Mouse (Mus musculus): ENCODE measurements around the gene Gadd45b. TPM values are rescaled to one million over a fixed set of nuclear protein-coding genes. Genes with fewer than 3 reads are reported as not detected.

Gene Gadd45b
- total and polyA plus RNA-seq, 3 experiments = 14.9 to 52.5 (median 24.4) TPM

- dilution Hi-C loops (cut with MboI; ENCODE audit: extremely low pct_ligation_motif_present, extremely low pct_unique_long_range_greater_than_20kb, low sequenced_read_pairs) = no loop called here
- H3K4me3 ChIP-seq (replicated peaks in 1 of 3; ENCODE audit: low read depth in 2 of 3, low read length in 2 of 3, poor library complexity in 1 of 3) = no peak overlapping the region
- TF ChIP-seq ZNF384 (IDR thresholded peaks at IDR 0.05; ENCODE audit: low read depth, low read length) (no peak), NELFE (IDR thresholded peaks at IDR 0.05; ENCODE audit: low read depth, low read length) (no peak), USF2 (conservative IDR thresholded peaks at IDR 0.05; ENCODE audit: low read depth, low read length) (no peak), SMC3 (IDR thresholded peaks at IDR 0.05; ENCODE audit: low read depth, low read length) (peak; percentile 91), CTCF (conservative IDR thresholded peaks at IDR 0.05 in 1 of 2, IDR thresholded peaks at IDR 0.05 in 1 of 2; ENCODE audit: low read depth in 2 of 2, low read length in 2 of 2) (peak; percentile 66 to 85; a peak in 3 of 4 replicates), E2F4 (IDR thresholded peaks at IDR 0.05; ENCODE audit: insufficient replicate concordance, low read depth, low read length) (no peak), MAFK (IDR thresholded peaks at IDR 0.05; ENCODE audit: insufficient replicate concordance, low read length) (no peak), BHLHE40 (IDR thresholded peaks at IDR 0.05; ENCODE audit: low read depth, low read length) (no peak), GABPA (IDR thresholded peaks at IDR 0.05; ENCODE audit: insufficient replicate concordance, low read depth, low read length) (no peak), RAD21 (IDR thresholded peaks at IDR 0.05; ENCODE audit: low read depth, low read length) (peak; percentile 55), ZC3H11A (IDR thresholded peaks at IDR 0.05; ENCODE audit: low read depth, low read length) (no peak), MAX (IDR thresholded peaks at IDR 0.05; ENCODE audit: low read length) (no peak), RCOR1 (conservative IDR thresholded peaks at IDR 0.05; ENCODE audit: low read depth, low read length) (no peak)
- no peak overlapping the region for H3K27ac ChIP-seq (ENCODE audit: insufficient read depth, low read depth)
- H3K9ac ChIP-seq (ENCODE audit: insufficient read depth, low read depth) = no peak overlapping the region
- in situ Hi-C loops (cut with MboI; ENCODE audit: low pct_ligation_motif_present, low pct_unique_long_range_greater_than_20kb, low sequenced_read_pairs) = no loop called here
- H3K27me3 ChIP-seq (replicated peaks) = peaks cover 44% of the 10 kb centered on the region
- H3K4me1 ChIP-seq (ENCODE audit: control insufficient read depth in 1 of 2, insufficient read depth in 2 of 2) = peaks cover 6% of the 10 kb centered on the region in 2 experiments
- peak; percentile 59 for DNase-seq (ENCODE audit: extremely low read depth)
- H3K79me2 ChIP-seq (replicated peaks; ENCODE audit: control insufficient read depth, extremely low read depth, insufficient read depth, poor library complexity, severe bottlenecking) = no peaks in the 10 kb centered on the region
- no peaks in the 10 kb centered on the region for H3K36me3 ChIP-seq (replicated peaks in 1 of 2; ENCODE audit: control insufficient read depth in 1 of 2, insufficient read depth in 1 of 2, low read length in 1 of 2)
- H3K9me3 ChIP-seq (replicated peaks; ENCODE audit: low read length) = no peaks in the 10 kb centered on the region
- no peak overlapping the region for H3K4me2 ChIP-seq (ENCODE audit: insufficient read depth, low read depth, poor library complexity, severe bottlenecking)
Observed at GRCm38 (mm10) chr10:80881301-80881700, 48.6 kb upstream of the Gadd45b start.

DNA sequence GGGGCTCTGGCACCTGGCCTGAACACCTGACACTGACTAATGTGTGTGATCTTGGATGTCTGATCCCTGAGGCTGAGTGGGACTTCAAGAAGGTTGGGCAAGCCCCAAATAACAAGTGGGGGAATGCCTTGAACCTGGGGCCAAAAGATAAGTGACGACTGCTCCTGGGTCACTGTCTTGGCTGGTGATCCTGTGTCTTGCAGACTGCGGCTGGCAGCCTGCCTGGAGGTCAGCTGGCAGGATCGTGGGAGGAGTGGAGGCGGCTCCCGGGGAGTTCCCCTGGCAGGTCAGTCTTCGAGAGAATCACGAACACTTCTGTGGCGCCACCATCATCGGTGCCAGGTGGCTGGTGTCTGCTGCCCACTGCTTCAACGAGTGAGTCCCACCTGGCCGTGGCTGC, 42.7 kb upstream of the Gadd45b start:
- no peak for TF ChIP-seq ELF1 (IDR thresholded peaks at IDR 0.05; ENCODE audit: low read depth, low read length)
- TF ChIP-seq NRF1 (IDR thresholded peaks at IDR 0.05; ENCODE audit: low read depth, low read length) = no peak
- no peak for TF ChIP-seq SMC3 (IDR thresholded peaks at IDR 0.05; ENCODE audit: low read depth, low read length)
- TF ChIP-seq KAT2A (IDR thresholded peaks at IDR 0.05; ENCODE audit: insufficient replicate concordance, low read length) = no peak
- no peak for TF ChIP-seq MXI1 (IDR thresholded peaks at IDR 0.05; ENCODE audit: low read depth, low read length)
- no peak for TF ChIP-seq GABPA (IDR thresholded peaks at IDR 0.05; ENCODE audit: insufficient replicate concordance, low read depth, low read length)
- no peak for TF ChIP-seq MAX (IDR thresholded peaks at IDR 0.05; ENCODE audit: low read length)
- TF ChIP-seq TCF12 (IDR thresholded peaks at IDR 0.05; ENCODE audit: low read depth, low read length) = no peak
- no peak for TF ChIP-seq MAFK (IDR thresholded peaks at IDR 0.05; ENCODE audit: insufficient replicate concordance, low read length)
- no peak for TF ChIP-seq POLR2AphosphoS2 (IDR thresholded peaks at IDR 0.05; ENCODE audit: low read depth, low read length)
- TF ChIP-seq MAZ (IDR thresholded peaks at IDR 0.05; ENCODE audit: low read depth, low read length) = no peak
- TF ChIP-seq CTCF (conservative IDR thresholded peaks at IDR 0.05 in 1 of 2, IDR thresholded peaks at IDR 0.05 in 1 of 2; ENCODE audit: low read depth in 2 of 2, low read length in 2 of 2) = no peak
- no peak for TF ChIP-seq USF2 (conservative IDR thresholded peaks at IDR 0.05; ENCODE audit: low read depth, low read length)
- no peak for TF ChIP-seq MEF2A (IDR thresholded peaks at IDR 0.05; ENCODE audit: borderline replicate concordance, low read depth, low read length)
- no peak for TF ChIP-seq EP300 (IDR thresholded peaks at IDR 0.05; ENCODE audit: low read length)
- no peak for TF ChIP-seq RCOR1 (conservative IDR thresholded peaks at IDR 0.05; ENCODE audit: low read depth, low read length)
- Histone ChIP-seq H3K4me2 (ENCODE audit: insufficient read depth, low read depth, poor library complexity, severe bottlenecking) (no peak overlapping the region), H3K27ac (ENCODE audit: insufficient read depth, low read depth) (no peak overlapping the region), H3K27me3 (replicated peaks) (peaks cover 45% of the 10 kb centered on the region), H3K79me2 (replicated peaks; ENCODE audit: control insufficient read depth, extremely low read depth, insufficient read depth, poor library complexity, severe bottlenecking) (no peaks in the 10 kb centered on the region), H3K9me3 (replicated peaks; ENCODE audit: low read length) (peaks cover 5% of the 10 kb centered on the region), H3K4me3 (replicated peaks in 1 of 3; ENCODE audit: low read depth in 2 of 3, low read length in 2 of 3, poor library complexity in 1 of 3) (no peak overlapping the region), H3K4me1 (ENCODE audit: control insufficient read depth in 1 of 2, insufficient read depth in 2 of 2) (peaks cover 0 to 2% of the 10 kb centered on the region in 2 experiments; a peak in 1 of 4 replicates), H3K36me3 (replicated peaks in 1 of 2; ENCODE audit: control insufficient read depth in 1 of 2, insufficient read depth in 1 of 2, low read length in 1 of 2) (no peaks in the 10 kb centered on the region), H3K9ac (ENCODE audit: insufficient read depth, low read depth) (no peak overlapping the region)
- dilution Hi-C loops (cut with MboI; ENCODE audit: extremely low pct_ligation_motif_present, extremely low pct_unique_long_range_greater_than_20kb, low sequenced_read_pairs) (no loop called here), in situ Hi-C loops (cut with MboI; ENCODE audit: low pct_ligation_motif_present, low pct_unique_long_range_greater_than_20kb, low sequenced_read_pairs) (loop anchor here (5.0 kb wide), 1 partner anchor 105 kb away; no protein-coding TSS in a partner anchor)
- DNase-seq (ENCODE audit: extremely low read depth) = no peak

Measured in CH12.LX (cell line).